Mouse (Mus musculus): ENCODE measurements around the gene Lgalsl.

Gene Lgalsl

DNA sequence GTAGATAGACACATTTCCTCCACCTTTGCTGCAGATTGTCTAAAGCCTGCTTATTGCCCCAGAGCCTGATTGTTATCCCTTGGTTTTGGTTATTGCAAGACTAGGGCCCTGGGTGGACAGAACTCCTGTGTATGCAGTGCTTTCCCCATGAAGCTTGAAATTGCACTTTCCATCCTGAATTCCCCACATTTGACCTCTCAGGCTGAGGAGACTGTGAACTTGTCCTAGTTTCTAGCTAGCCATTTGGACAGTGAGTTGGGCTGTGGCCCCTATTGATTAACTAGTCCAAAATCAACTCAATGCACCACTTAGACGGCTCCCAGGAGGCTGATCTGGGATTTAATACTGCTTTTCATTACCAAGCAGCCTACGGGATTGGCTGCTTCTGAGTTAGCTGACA, 6.9 kb downstream of the Lgalsl start:
- DNase-seq (ENCODE audit: low read depth), result no peak

DNA sequence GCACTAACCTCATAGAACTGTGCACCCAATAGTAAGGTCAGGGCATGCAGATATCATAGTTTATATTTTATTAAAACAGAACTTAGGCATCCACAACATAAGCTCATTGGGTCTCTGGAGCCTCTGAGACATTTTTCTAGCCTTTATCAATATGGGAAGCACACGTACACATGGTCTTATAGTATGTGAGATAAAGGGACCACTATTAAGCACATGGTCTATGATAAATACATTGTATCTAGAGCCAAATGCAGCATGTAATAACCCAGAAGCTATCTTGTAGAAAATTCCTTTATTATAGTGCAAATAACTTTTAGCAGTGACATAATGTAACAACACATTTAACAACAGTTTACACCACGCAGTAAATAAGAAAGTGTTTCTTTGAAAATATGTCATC, 7.6 kb downstream of the Lgalsl start:
- no peak for DNase-seq (ENCODE audit: low read depth)

DNA sequence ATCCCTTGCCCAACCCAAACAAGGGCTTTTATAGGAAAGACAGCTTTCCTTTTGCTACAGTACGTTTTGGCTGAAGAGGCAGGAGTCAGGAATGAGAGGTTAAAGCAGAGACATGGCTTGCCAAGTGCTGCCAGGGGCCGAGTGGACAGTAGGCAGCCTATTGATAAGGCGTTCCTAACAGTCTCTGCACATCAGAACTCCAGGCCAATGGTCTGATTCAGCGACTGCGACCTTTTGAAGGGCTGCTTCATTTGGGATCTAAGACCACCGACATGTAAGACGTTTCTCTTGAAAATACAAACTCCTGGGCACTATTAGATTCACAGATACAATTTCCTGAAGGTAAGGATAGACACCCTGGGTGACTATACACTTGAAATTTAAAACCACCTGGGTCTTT, 9.5 kb downstream of the Lgalsl start:
- no peak for DNase-seq (ENCODE audit: low read depth)

DNA sequence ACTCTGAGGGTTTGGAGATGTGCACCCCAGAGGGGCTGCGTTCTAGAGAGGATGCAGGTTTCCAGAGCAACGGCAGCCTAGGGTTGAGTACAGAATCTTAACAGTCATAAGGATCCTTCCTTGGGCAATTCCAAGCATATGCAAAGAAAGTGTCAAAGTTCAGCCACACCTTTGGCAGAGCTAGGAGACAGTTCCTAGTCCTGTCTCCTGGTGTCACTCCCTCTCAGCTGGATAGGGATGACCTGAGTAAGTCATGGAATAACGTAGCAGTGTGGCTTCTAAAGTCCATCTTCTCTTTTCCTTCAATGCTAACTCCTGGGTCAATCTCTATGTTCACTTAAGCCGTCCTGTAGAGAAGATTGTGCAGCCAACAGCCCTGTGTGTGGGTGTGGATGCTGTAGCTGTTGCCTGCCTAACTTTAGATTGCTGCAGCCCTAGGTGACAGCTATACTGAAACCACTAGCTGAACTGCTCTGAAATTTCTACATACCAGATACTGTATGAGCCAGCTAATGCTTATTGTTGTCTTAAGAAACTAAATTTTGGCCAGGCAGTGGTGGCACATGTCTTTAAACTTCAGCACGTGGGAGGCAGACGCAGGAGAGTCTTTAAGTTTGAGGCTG, 16.8 kb downstream of the Lgalsl start:
- no peak for DNase-seq (ENCODE audit: low read depth)

DNA sequence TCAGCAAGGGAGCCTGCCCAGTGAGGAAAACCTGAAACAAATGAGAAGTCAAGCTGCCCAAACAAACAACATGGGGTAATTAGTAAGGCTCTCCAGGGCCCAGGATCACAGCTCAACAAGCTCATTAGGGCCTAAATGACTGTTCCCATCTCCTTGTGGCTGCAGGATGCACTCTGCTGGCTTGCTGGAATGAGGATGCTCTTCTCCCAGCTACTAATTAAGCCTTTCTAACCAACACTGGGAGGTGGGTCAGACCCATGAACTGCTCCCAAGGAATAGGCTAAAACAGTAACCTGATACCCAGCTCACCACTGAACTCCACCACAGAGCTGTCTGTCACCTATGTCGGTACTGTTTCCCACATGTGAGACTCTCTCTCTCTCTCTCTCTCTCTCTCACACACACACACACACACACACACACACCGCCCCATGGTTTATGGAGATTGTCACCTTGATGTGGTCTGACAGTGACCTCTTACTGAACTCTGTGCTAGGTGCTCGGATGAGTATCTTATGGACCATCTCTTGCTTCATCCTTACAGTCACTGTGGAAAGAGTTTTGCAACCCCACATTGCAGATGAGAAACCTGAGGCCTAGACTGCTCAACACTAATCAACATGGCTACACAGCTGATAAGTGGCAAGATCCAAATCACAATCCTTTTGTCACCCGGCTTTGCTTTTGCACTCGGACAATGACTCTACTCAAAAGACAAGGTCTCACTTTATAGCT, 18.5 kb downstream of the Lgalsl start:
- peak; percentile 46 for DNase-seq (ENCODE audit: low read depth)

DNA sequence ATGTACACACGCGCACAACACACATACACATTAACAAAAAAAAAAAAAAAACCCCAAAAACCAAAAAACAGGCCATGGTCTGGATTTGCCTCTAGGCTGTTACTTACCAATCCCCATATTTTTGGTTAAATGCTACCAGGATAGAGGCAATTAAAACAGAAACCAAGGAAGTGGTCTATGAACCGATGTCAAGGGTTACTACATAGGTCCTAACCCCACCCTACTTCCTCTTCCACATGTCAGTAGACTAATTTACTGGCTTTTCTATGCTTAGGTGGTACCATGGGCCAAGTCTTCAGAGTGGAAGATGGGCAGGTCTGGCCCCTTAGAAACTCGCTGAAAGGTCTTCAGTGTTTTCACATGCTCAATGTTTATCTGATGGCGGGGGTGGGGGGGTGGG, 24.2 kb downstream of the Lgalsl start:
- DNase-seq (ENCODE audit: low read depth), result peak; percentile 57

DNA sequence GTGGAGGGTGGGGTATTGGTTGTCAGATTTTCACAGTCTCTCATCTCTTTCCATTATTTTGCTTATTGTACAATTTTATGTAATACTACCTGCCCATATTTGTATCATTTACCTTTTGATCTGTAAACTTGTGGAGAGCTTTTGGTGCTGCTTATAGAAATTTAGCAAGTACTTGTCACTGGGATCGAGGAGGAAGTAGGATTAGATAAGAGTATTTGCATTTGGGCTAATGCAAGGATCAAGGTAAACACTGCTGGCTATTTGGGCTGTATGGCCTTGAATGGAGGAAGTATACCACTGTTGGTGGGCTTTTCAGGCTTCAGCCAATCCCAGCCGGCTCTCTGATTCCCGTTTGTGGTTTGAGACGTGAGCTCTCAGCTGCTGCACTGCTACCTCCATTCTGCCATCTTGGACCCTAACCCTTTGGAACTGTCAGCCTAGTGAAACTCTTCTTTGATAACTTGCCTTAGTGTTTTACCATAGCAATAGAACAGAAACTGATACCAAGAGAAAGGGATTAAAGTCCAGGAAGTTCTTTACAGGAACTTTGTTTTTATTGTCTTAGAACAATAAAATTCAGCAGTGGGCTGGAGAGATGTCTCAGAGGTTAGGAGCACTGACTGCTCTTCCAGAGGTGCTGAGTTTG, 25.1 kb downstream of the Lgalsl start:
- DNase-seq (ENCODE audit: low read depth), result peak; percentile 52

DNA sequence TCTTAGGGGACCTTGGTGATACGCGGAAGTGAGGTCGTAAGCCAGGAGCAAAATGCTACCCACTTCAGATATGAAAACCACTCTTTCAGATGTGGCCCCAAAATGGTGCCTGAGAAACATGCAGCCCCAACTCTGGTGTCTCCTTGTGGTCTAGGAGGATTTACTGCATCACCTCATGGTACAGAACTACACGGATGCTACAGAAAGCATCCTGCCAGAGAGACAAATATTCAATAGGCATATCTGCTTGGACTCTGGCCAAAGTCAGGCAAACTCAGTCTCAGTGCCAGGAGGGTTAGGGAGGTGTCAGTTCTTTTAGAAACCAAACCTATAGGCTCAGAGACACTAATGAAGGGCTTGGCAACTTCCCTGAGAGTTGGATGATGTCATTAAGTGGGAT, 26.4 kb downstream of the Lgalsl start:
- no peak for DNase-seq (ENCODE audit: low read depth)

DNA sequence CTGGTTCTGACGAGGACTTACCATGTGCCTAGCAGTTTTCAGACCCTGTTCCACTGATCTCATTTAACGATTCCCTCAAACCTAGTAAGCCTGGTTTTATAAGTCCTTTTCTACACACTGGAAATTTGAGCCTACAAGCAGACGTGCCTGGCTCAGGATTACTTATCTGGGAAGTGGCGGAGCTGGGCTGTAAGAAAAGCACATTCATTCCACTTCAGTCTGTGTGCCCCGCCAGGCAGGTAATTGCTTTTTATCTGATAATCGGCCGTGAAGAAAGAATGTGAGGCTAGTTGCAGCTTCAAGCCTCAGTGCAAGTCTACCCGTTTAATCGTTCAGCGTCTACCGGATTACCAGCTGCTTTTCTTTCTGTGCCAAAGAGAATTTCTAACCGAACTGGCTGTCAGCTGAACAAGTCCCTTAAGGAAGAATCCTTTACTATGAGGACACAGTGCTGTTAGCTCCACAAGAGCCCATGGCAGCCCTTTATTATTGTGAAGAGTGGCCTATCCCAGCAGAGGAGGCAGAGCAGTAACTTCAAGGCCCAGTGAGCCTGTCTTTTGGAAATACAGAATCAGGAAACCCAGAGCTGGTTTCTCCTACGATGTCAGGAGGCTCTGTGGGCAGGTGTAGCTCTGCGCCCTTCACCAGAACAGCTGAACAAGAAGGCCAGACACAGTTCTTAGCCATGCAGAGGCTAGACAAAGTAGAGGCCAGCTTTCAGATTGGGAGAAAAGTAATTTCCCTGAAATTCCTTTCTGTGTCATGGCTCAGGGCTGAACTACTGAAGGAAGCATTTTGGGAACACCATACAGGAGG, 30.4 kb downstream of the Lgalsl start:
- no peak for DNase-seq (ENCODE audit: low read depth)

DNA sequence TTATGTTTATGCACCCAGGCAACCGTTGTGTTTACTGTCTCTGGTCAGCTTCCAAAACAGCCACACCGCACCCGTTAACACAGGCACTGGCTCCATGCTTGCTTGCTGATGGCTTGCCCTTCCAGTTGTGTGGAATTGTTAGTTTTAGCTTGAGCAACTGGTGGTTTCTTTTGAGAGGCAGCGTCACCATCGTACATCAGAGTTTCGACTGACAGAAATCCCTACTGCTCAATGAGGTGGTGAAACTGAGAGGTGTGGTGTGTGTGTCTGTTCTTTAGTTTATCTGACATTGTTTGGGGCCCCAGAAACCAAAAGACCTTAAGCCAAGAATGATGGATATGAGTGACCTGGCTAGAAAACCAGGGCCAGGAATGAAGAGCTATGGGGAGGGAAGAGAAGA, 33.0 kb downstream of the Lgalsl start:
- no peak for DNase-seq (ENCODE audit: low read depth)

DNA sequence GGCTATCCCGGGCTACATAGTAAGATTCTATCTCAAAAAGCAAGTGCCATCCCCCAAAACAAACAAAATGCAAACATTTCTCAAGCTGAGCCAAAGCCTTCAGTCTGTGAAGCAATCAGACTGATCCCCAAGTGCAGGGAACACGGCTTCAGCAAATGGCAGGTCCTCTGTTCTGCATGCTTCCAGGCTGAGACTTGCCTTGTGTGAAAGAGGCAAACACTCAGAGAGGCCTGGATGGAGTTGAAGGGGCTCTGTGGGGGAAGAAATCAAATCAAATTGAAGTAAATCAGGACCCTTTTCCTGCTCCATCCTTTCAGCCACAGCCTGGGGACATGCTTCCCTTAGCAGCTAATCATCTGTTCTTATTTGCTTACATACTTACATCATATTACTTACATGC, 35.4 kb downstream of the Lgalsl start:
- no peak for DNase-seq (ENCODE audit: low read depth)

DNA sequence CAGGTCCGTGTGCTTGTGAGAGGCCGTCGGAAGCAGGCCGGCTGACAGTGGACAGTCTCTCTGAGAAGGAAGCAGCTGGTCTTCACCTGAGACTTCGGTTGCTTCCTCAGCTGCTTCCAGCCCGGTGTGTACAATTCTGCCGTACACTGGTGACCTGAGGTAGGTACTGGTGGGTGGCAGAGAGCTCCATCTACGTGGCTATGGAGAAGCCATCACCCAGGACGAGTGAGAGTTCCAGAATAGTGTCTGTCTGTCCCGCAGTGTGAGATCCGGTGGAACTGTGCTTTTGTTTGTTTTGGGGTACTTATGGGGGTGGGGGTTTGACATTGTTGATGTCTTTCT, 36.0 kb downstream of the Lgalsl start:
- DNase-seq (ENCODE audit: low read depth), result no peak

DNA sequence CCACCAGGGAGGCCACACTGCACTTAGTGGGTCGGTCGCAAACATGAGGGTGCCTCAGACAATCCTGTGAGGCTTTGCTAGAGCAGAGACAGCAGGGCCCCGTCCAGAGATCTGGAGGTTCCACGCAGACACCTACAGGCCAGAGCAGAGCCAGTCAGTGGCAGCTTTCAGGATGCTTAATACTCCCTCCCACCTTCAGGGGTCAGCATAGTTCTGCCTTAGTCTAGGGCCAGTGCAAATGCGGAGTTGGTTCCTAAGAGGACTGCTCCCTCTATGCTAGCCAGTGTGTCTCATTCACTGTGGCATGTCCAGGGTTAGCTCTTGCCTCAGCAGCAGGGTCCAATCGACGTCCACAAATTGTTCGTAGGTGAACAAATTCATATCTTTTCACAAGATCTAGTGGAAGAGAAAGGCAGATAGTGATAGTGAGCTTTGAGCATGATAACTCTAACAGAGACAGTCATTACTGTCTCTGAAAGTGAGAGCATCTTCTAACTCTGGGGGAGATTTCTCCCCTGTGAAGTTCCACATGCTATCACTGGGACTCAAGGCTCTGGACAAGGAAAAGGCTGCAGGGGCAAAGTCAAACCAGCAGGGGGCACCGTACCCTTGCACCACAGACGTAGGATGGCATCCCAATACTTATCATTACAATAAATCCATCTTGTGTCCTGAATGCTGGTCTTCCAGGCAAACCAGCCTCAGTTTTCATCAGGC, 36.5 kb downstream of the Lgalsl start:
- peak; percentile 88 for DNase-seq (ENCODE audit: low read depth)

DNA sequence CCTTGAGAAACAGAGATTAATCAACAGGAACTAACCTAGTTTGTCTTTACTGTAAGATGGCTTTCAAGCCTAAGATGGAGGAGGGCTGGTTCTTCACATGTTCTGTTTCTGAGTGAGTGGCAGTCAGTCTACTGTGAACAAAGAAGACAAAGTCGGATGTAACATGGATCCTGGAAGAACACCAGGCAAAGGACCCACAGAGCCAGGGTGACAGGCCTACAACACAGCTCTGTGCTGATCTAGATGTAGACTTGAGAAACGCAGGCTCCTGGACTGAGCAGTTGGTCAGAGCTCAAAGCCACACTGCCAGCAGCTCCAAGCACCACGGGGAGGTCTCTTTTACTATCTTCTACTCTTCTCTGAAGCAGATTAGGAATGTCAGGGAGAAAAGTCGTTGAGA, 37.2 kb downstream of the Lgalsl start:
- DNase-seq (ENCODE audit: low read depth), result no peak

DNA sequence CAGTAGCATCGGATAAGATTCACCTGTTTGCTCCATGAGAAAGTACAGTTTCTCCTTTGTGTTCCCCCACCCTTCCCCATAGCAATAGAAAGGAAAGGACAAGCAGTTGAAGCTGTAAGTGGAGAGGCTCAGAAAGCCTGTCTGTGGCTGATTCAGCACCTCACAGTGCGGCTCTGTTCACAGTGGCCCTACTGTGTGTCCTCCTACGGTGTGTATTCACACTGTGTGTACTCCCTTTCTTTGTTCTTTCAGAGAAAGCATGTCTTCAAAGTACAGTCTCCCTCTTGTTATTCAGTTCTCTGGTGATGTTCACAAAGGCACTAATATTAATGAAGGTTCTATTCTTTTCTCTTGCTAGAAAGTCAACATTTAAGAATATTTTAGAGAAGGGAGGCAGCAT, 38.2 kb downstream of the Lgalsl start:
- DNase-seq (ENCODE audit: low read depth), result no peak

DNA sequence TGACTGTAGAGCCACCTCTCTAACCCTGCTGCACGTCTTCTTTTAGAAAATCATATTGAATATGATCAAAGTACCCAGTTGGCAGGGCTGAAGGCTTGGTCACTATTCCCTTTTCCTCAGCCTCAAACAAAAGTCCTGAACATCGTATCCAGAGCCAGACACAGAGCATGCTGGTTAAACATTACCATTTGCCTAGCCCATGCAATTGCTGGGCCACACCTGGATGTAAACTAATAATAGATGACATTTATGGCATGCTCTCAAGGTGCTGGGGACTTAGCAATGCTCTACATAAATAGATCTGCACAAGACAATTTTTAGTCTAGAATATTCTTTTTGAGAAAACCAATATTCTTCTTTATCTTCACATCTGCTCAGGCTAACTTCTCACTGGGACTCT, 39.5 kb downstream of the Lgalsl start:
- DNase-seq (ENCODE audit: low read depth), result no peak

DNA sequence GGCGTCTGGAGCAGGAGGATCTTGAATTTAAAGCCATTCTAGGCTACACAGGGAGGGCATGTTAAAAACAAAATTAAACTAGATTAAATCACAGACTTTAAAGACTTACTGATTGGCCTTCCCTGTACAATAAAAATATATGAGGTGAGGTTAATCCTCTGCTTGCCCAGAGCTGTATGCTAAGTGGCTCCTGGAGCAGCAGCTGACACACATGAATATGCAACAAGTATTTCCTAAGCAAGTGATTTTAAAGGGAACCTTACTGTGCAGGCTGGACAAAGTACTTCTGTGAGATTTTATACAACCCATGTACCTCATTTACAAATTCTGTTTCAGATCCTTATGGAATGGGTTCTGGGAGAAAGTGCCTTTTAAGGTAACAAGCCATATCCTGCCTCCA, 41.8 kb downstream of the Lgalsl start:
- no peak for DNase-seq (ENCODE audit: low read depth)

DNA sequence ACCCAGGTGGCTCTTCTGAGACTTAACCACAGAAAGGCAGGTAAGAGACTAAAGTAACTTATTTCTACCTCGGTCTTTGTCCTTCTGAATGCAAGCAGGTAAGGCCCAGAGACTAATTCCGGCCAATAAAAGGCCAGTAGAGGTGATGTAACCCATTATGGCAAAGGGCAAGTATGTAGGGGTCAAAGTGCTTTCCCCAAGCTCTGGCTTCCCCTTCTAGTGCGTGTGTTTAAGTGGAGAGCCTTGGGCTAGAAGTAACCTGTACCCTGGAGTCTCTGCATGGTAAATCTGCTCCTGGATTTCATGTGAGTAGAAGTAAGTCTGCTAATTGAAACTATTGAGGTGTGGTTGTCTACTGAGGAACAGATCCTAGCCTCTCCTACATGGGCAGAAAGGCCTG, 42.8 kb downstream of the Lgalsl start:
- no peak for DNase-seq (ENCODE audit: low read depth)

DNA sequence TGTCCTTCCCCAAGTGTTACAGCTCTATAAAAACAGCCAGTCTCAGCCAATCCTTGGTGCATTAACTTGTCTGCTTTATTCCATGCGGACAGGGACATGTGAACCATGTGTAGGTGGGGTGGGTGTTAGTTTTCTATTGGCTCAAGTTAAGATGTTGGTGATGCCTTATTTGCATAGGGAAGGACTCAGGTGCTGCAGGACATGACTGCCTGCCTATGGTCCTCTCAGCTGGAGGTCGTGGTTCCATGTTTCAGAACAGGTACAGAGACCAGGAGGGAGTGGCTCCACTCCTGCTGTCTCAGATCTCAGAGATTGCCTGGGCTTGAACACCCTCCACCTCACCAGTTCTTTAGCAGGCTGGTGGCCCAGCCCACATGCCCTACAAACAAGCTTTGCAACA, 44.7 kb downstream of the Lgalsl start:
- no peak for DNase-seq (ENCODE audit: low read depth)

DNA sequence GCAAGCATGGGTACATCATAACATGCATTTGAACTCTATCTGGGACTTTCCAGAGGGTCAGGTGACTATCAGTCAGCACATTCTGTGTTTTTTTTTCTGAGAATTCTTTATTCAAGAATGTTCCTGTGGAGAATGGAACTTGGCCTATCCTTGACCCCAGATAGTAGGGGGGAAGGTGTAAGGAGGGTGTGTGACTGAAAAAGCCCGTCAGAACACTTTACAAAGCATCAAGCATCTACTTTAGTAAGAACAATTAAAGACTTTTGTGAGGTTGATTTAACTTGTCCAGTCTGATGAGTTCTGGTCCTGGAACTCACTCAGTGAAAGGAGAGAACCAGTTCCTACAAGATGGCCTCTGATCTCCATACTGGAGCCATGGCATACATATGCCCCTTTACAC, 45.7 kb downstream of the Lgalsl start:
- no peak for DNase-seq (ENCODE audit: low read depth)

DNA sequence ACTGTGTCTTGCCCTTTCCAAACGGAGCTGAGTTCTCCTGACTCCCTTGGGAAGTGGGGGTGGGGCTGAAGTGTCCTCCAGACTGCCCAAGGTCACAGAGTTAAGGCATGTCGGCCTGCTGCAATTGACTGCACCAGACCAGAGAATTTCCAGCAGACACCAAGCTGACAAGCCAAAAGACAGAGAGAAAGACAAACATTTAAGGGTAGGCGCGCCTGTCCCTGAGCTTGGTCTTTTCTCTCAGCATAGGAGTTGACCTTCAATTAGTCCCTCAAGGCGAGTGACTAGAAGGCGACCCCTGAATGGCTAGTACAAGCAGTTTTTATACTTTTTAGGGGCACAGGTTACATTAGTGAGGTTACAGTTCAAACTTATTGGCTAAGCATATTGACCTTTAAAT, 46.1 kb downstream of the Lgalsl start:
- DNase-seq (ENCODE audit: low read depth), result no peak

DNA sequence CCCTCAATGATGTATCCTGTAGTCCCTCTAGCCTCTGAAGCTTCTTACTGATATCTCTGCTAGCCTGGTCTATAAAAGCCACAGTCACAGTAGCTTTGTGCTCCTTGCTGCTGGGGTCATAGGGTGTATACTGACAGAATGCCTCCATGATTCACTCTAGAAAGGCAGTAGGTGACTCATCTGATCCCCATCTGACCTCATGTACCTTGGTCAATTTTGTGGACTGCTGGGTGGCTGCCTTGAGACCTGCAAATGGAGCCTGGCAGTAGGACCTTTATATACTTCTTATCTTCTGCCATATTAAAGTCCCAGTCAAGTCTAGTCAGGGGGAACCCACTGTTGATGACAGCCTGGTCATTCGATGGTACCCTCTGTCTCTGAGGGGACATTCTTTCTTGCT, 47.4 kb downstream of the Lgalsl start:
- peak; percentile 46 for DNase-seq (ENCODE audit: low read depth)
